Mouse (Mus musculus): ENCODE measurements at regions not wholly inside any gene's neighbourhood (a gene's known extent, or its start where the extent isn't known, plus 50 kb on each side); places are given as distances from the start of the nearest gene placed in this dataset.

GRCm38 (mm10) chr17:88175951-88176623, 111.0 kb upstream of the Fbxo11 start:
- no peak for DNase-seq
- H3K36me3 ChIP-seq = no peaks in the 10 kb centered on the region
- 34% methylated on average over 4 of the region's 4 CpGs for WGBS (ENCODE audit: insufficient replicate concordance)

GRCm38 (mm10) chr17:88190735-88191134, 125.6 kb upstream of the Fbxo11 start:
- Histone ChIP-seq H3K4me1 (replicated peaks) (no peaks in the 10 kb centered on the region; the same call in 1 of the 2 replicates), H3K27ac (no peak overlapping the region), H3K4me2 (no peak overlapping the region), H3K4me3 (replicated peaks) (no peak overlapping the region), H3K27me3 (no peaks in the 10 kb centered on the region), H3K9ac (no peak overlapping the region), H3K36me3 (no peaks in the 10 kb centered on the region), H3K9me3 (replicated peaks) (no peaks in the 10 kb centered on the region)
- no peak for DNase-seq
- no peak for ATAC-seq (ENCODE audit: low read depth)
- WGBS (ENCODE audit: insufficient replicate concordance) = 29% methylated on average over 5 of the region's 5 CpGs

More at GRCm38 (mm10) chr17:88175951-88176623, 111.0 kb upstream of the Fbxo11 start:
- Histone ChIP-seq H3K4me3 (replicated peaks) (no peak overlapping the region), H3K4me2 (no peak overlapping the region), H3K27me3 (no peaks in the 10 kb centered on the region), H3K4me1 (replicated peaks) (no peaks in the 10 kb centered on the region), H3K9ac (no peak overlapping the region), H3K9me3 (replicated peaks) (no peaks in the 10 kb centered on the region), H3K27ac (no peak overlapping the region)
- ATAC-seq (ENCODE audit: low read depth) = no peak

- DNase-seq (no peak), ATAC-seq (ENCODE audit: low read depth) (no peak)
- Histone ChIP-seq H3K4me1 (replicated peaks) (no peaks in the 10 kb centered on the region; the same call in 1 of the 2 replicates), H3K4me2 (no peak overlapping the region), H3K9ac (no peak overlapping the region), H3K4me3 (replicated peaks) (no peak overlapping the region), H3K27me3 (no peaks in the 10 kb centered on the region), H3K36me3 (no peaks in the 10 kb centered on the region), H3K9me3 (replicated peaks) (no peaks in the 10 kb centered on the region), H3K27ac (no peak overlapping the region)
- WGBS (ENCODE audit: insufficient replicate concordance) = 44% methylated on average over 2 of the region's 2 CpGs
Observed at GRCm38 (mm10) chr17:88191444-88191843, 126.4 kb upstream of the Fbxo11 start.

GRCm38 (mm10) chr17:88191930-88192807, 127.1 kb upstream of the Fbxo11 start:
- no peaks in the 10 kb centered on the region for H3K36me3 ChIP-seq
- no peak for ATAC-seq (ENCODE audit: low read depth)
- no peak overlapping the region for H3K4me3 ChIP-seq (replicated peaks)
- no peak overlapping the region for H3K27ac ChIP-seq
- H3K9me3 ChIP-seq (replicated peaks) = no peaks in the 10 kb centered on the region
- H3K4me1 ChIP-seq (replicated peaks) = no peaks in the 10 kb centered on the region; the same call in 1 of the 2 replicates
- no peak overlapping the region for H3K4me2 ChIP-seq
- no peaks in the 10 kb centered on the region for H3K27me3 ChIP-seq
- H3K9ac ChIP-seq = no peak overlapping the region
- no peak for DNase-seq
- 79% methylated on average over 16 of the region's 16 CpGs for WGBS (ENCODE audit: insufficient replicate concordance)

GRCm38 (mm10) chr17:88194693-88195092, 129.6 kb upstream of the Fbxo11 start:
- no peak for DNase-seq
- no peak overlapping the region for H3K27ac ChIP-seq
- H3K4me2 ChIP-seq = no peak overlapping the region
- H3K4me1 ChIP-seq (replicated peaks) = no peaks in the 10 kb centered on the region; the same call in 1 of the 2 replicates
- H3K4me3 ChIP-seq (replicated peaks) = no peak overlapping the region
- H3K27me3 ChIP-seq = no peaks in the 10 kb centered on the region
- no peaks in the 10 kb centered on the region for H3K36me3 ChIP-seq
- 54% methylated on average over 5 of the region's 5 CpGs for WGBS (ENCODE audit: insufficient replicate concordance)
- no peak overlapping the region for H3K9ac ChIP-seq
- no peaks in the 10 kb centered on the region for H3K9me3 ChIP-seq (replicated peaks)
- ATAC-seq (ENCODE audit: low read depth) = no peak

GRCm38 (mm10) chr17:88195303-88195702, 130.2 kb upstream of the Fbxo11 start:
- Histone ChIP-seq H3K36me3 (no peaks in the 10 kb centered on the region), H3K27me3 (no peaks in the 10 kb centered on the region), H3K9ac (no peak overlapping the region), H3K4me3 (replicated peaks) (no peak overlapping the region), H3K4me1 (replicated peaks) (no peaks in the 10 kb centered on the region; the same call in 1 of the 2 replicates), H3K4me2 (no peak overlapping the region), H3K27ac (no peak overlapping the region), H3K9me3 (replicated peaks) (no peaks in the 10 kb centered on the region)
- ATAC-seq (ENCODE audit: low read depth) (no peak), DNase-seq (no peak)
- 73% methylated on average over 2 of the region's 2 CpGs for WGBS (ENCODE audit: insufficient replicate concordance)

- Histone ChIP-seq H3K4me2 (no peak overlapping the region), H3K9me3 (replicated peaks) (no peaks in the 10 kb centered on the region), H3K27ac (no peak overlapping the region), H3K9ac (no peak overlapping the region), H3K4me3 (replicated peaks) (no peak overlapping the region), H3K4me1 (replicated peaks) (no peaks in the 10 kb centered on the region; the same call in 1 of the 2 replicates), H3K27me3 (no peaks in the 10 kb centered on the region), H3K36me3 (no peaks in the 10 kb centered on the region)
- ATAC-seq (ENCODE audit: low read depth) (no peak), DNase-seq (no peak)
- 61% methylated on average over 6 of the region's 6 CpGs for WGBS (ENCODE audit: insufficient replicate concordance)
Observed at GRCm38 (mm10) chr17:88195893-88196292, 130.8 kb upstream of the Fbxo11 start.

GRCm38 (mm10) chr17:88196322-88196721, 131.2 kb upstream of the Fbxo11 start:
- no peak overlapping the region for H3K27ac ChIP-seq
- WGBS (ENCODE audit: insufficient replicate concordance) = 73% methylated on average over 1 of the region's 1 CpGs
- DNase-seq (no peak), ATAC-seq (ENCODE audit: low read depth) (no peak)
- no peak overlapping the region for H3K4me2 ChIP-seq
- H3K9ac ChIP-seq = no peak overlapping the region
- H3K9me3 ChIP-seq (replicated peaks) = no peaks in the 10 kb centered on the region
- H3K4me1 ChIP-seq (replicated peaks) = no peaks in the 10 kb centered on the region; the same call in 1 of the 2 replicates
- H3K27me3 ChIP-seq = no peaks in the 10 kb centered on the region
- H3K36me3 ChIP-seq = no peaks in the 10 kb centered on the region
- no peak overlapping the region for H3K4me3 ChIP-seq (replicated peaks)

- no peak for DNase-seq
- Histone ChIP-seq H3K36me3 (no peaks in the 10 kb centered on the region), H3K27ac (no peak overlapping the region), H3K27me3 (no peaks in the 10 kb centered on the region), H3K4me2 (no peak overlapping the region), H3K4me1 (replicated peaks) (no peaks in the 10 kb centered on the region), H3K9ac (no peak overlapping the region), H3K9me3 (replicated peaks) (no peaks in the 10 kb centered on the region), H3K4me3 (replicated peaks) (no peak overlapping the region)
- no peak for ATAC-seq (ENCODE audit: low read depth)
- WGBS (ENCODE audit: insufficient replicate concordance) = 40% methylated on average over 3 of the region's 3 CpGs
Observed at GRCm38 (mm10) chr17:88197381-88197780, 132.3 kb upstream of the Fbxo11 start.

GRCm38 (mm10) chr17:88201249-88201970, 136.3 kb upstream of the Fbxo11 start:
- H3K9ac ChIP-seq = no peak overlapping the region
- H3K27ac ChIP-seq = no peak overlapping the region
- no peak overlapping the region for H3K4me2 ChIP-seq
- no peaks in the 10 kb centered on the region for H3K9me3 ChIP-seq (replicated peaks)
- DNase-seq (no peak), ATAC-seq (ENCODE audit: low read depth) (no peak)
- 67% methylated on average over 12 of the region's 12 CpGs for WGBS (ENCODE audit: insufficient replicate concordance)
- no peak overlapping the region for H3K4me3 ChIP-seq (replicated peaks)
- no peaks in the 10 kb centered on the region for H3K4me1 ChIP-seq (replicated peaks)
- no peaks in the 10 kb centered on the region for H3K27me3 ChIP-seq
- no peaks in the 10 kb centered on the region for H3K36me3 ChIP-seq

GRCm38 (mm10) chr17:88202214-88202613, 137.1 kb upstream of the Fbxo11 start:
- Histone ChIP-seq H3K27ac (no peak overlapping the region), H3K4me3 (replicated peaks) (no peak overlapping the region), H3K9me3 (replicated peaks) (no peaks in the 10 kb centered on the region), H3K9ac (no peak overlapping the region), H3K4me2 (no peak overlapping the region), H3K36me3 (no peaks in the 10 kb centered on the region), H3K4me1 (replicated peaks) (no peaks in the 10 kb centered on the region), H3K27me3 (no peaks in the 10 kb centered on the region)
- no peak for DNase-seq
- no peak for ATAC-seq (ENCODE audit: low read depth)
- 65% methylated on average over 4 of the region's 4 CpGs for WGBS (ENCODE audit: insufficient replicate concordance)
